Mouse (Mus musculus) MEL (cell line): ENCODE measurements around the gene Plekhj1. TPM values are rescaled to one million over a fixed set of nuclear protein-coding genes. Genes with fewer than 3 reads are reported as not detected.

Experiments
- DNase-seq: peaks from one replicate; pipeline ENCODE4 v3.0.0; 2011; ENCODE audit warnings: low read depth, low spot score
- H3K27ac ChIP-seq: 2 replicates; pipeline ENCODE4 v1.5.1; 2012; ENCODE audit warnings: low read depth, mild to moderate bottlenecking, control low read depth, low read length, moderate library complexity; ENCODE audit not compliant: control insufficient read depth
- H3K27me3 ChIP-seq, 2 experiments: fragments of 150-350 bp in 1 of 2; sonication (generic) in 1 of 2; 2 replicates each; pipeline ENCODE4 v1.6.1; 2012; ENCODE audit warnings: low read length in 2 of 2, mild to moderate bottlenecking in 2 of 2, improper control_type of control experiment in 1 of 2, moderate library complexity in 1 of 2; ENCODE audit not compliant: insufficient read depth in 2 of 2, control insufficient read depth in 1 of 2
- H3K36me3 ChIP-seq, 2 experiments: 2 replicates each; pipeline ENCODE4 v1.6.1; 2012 to 2014; ENCODE audit warnings: low read length in 2 of 2, improper control_type of control experiment in 1 of 2, inconsistent platforms in 1 of 2, mild to moderate bottlenecking in 1 of 2; ENCODE audit not compliant: insufficient read depth in 2 of 2, control insufficient read depth in 1 of 2
- H3K4me1 ChIP-seq, 2 experiments: fragments of 150-350 bp in 1 of 2; sonication (generic) in 1 of 2; 2 replicates each; pipeline ENCODE4 v1.6.1; 2012; ENCODE audit warnings: low read length in 2 of 2, improper control_type of control experiment in 1 of 2, mild to moderate bottlenecking in 1 of 2; ENCODE audit not compliant: insufficient read depth in 2 of 2, control insufficient read depth in 1 of 2
- H3K4me3 ChIP-seq, 2 experiments: fragments of 150-350 bp in 1 of 2; sonication (generic) in 1 of 2; 2 replicates each; pipeline ENCODE4 v1.5.1; 2012; ENCODE audit warnings: low read depth in 2 of 2, low read length in 2 of 2, mild to moderate bottlenecking in 2 of 2, moderate library complexity in 2 of 2, control low read depth in 1 of 2, improper control_type of control experiment in 1 of 2; ENCODE audit not compliant: control insufficient read depth in 1 of 2, insufficient read depth in 1 of 2
- H3K79me2 ChIP-seq: 2 replicates; pipeline ENCODE4 v1.6.1; 2012; ENCODE audit warnings: mild to moderate bottlenecking, low read length, moderate library complexity; ENCODE audit not compliant: control insufficient read depth, poor library complexity, insufficient read depth
- H3K9ac ChIP-seq: 2 replicates; pipeline ENCODE4 v1.6.1; 2012; ENCODE audit warnings: low read depth, mild to moderate bottlenecking, control low read depth, low read length, moderate library complexity; ENCODE audit not compliant: control insufficient read depth, poor library complexity, severe bottlenecking
- H3K9me3 ChIP-seq: fragments of 150-350 bp; sonication (generic); replicated peaks from 2 replicates; pipeline ENCODE4 v1.6.1; 2012; ENCODE audit warnings: mild to moderate bottlenecking, low read length, improper control_type of control experiment, moderate library complexity; ENCODE audit not compliant: insufficient read depth
- BHLHE40 ChIP-seq: IDR thresholded peaks from 2 replicates; pipeline ENCODE4 v1.6.1; 2012; ENCODE audit warnings: low read depth, mild to moderate bottlenecking, inconsistent platforms, low read length, improper control_type of control experiment, borderline replicate concordance
- CHD1 ChIP-seq: IDR thresholded peaks from 2 replicates; pipeline ENCODE4 v1.6.1; 2012; ENCODE audit warnings: low read depth, mild to moderate bottlenecking, inconsistent platforms, low read length, improper control_type of control experiment
- CTCF ChIP-seq, 3 experiments: IDR thresholded peaks in 2 of 3; conservative IDR thresholded peaks in 1 of 3; 2 replicates each; pipeline ENCODE4 v1.5.1; 2011 to 2012; ENCODE audit warnings: low read length in 3 of 3, low read depth in 2 of 3, mild to moderate bottlenecking in 2 of 3, improper control_type of control experiment in 1 of 3, inconsistent platforms in 1 of 3, mixed read lengths in 1 of 3, moderate library complexity in 1 of 3; ENCODE audit not compliant: control insufficient read depth in 1 of 3, insufficient read depth in 1 of 3, poor library complexity in 1 of 3, severe bottlenecking in 1 of 3
- E2F4 ChIP-seq: IDR thresholded peaks from 2 replicates; pipeline ENCODE4 v1.6.1; 2011; ENCODE audit warnings: low read depth, low read length, improper control_type of control experiment, borderline replicate concordance
- ELF1 ChIP-seq: IDR thresholded peaks from 2 replicates; pipeline ENCODE4 v1.6.1; 2014; ENCODE audit warnings: low read depth, mild to moderate bottlenecking, inconsistent platforms, low read length, improper control_type of control experiment, moderate library complexity
- EP300 ChIP-seq, 2 experiments: IDR thresholded peaks; 2 replicates each; pipeline ENCODE4 v1.6.1; 2011; ENCODE audit warnings: improper control_type of control experiment in 2 of 2, low read length in 2 of 2, low read depth in 1 of 2, mild to moderate bottlenecking in 1 of 2
- ETS1 ChIP-seq: IDR thresholded peaks from 2 replicates; pipeline ENCODE4 v1.6.1; 2012; ENCODE audit warnings: low read depth, mild to moderate bottlenecking, inconsistent platforms, low read length, improper control_type of control experiment, moderate library complexity
- GABPA ChIP-seq: IDR thresholded peaks from 2 replicates; pipeline ENCODE4 v1.6.1; 2012; ENCODE audit warnings: low read depth, mild to moderate bottlenecking, inconsistent platforms, low read length, improper control_type of control experiment, moderate library complexity
- GATA1 ChIP-seq: IDR thresholded peaks from 2 replicates; pipeline ENCODE4 v1.6.1; 2011; ENCODE audit warnings: low read depth, low read length, improper control_type of control experiment
- KAT2A ChIP-seq: conservative IDR thresholded peaks from 2 replicates; pipeline ENCODE4 v1.6.1; 2012; ENCODE audit warnings: low read depth, low read length, improper control_type of control experiment, inconsistent platforms
- MAFK ChIP-seq: IDR thresholded peaks from 2 replicates; pipeline ENCODE4 v1.6.1; 2011; ENCODE audit warnings: low read depth, mild to moderate bottlenecking, low read length, improper control_type of control experiment, borderline replicate concordance
- MAZ ChIP-seq: IDR thresholded peaks from 2 replicates; pipeline ENCODE4 v1.6.1; 2012; ENCODE audit warnings: low read depth, mild to moderate bottlenecking, inconsistent platforms, low read length, improper control_type of control experiment
- MEF2A ChIP-seq: IDR thresholded peaks from 2 replicates; pipeline ENCODE4 v1.6.1; 2014; ENCODE audit warnings: low read depth, mild to moderate bottlenecking, inconsistent platforms, low read length, improper control_type of control experiment; ENCODE audit not compliant: poor library complexity, insufficient replicate concordance, severe bottlenecking; ENCODE audit errors: extremely low read depth
- MXI1 ChIP-seq: IDR thresholded peaks from 2 replicates; pipeline ENCODE4 v1.6.1; 2011; ENCODE audit warnings: mild to moderate bottlenecking, low read depth, low read length, improper control_type of control experiment
- NELFE ChIP-seq: IDR thresholded peaks from 2 replicates; pipeline ENCODE4 v1.6.1; 2011; ENCODE audit warnings: low read depth, low read length, improper control_type of control experiment
- NRF1 ChIP-seq: IDR thresholded peaks from 2 replicates; pipeline ENCODE4 v1.6.1; 2014; ENCODE audit warnings: low read depth, mild to moderate bottlenecking, inconsistent platforms, low read length, improper control_type of control experiment, moderate library complexity; ENCODE audit not compliant: poor library complexity, insufficient read depth, severe bottlenecking
- POLR2A ChIP-seq, 2 experiments: IDR thresholded peaks; 2 replicates each; pipeline ENCODE4 v1.6.1; 2011 to 2012; ENCODE audit warnings: low read length in 2 of 2, mild to moderate bottlenecking in 2 of 2, control low read depth in 1 of 2, improper control_type of control experiment in 1 of 2, low read depth in 1 of 2, moderate library complexity in 1 of 2; ENCODE audit not compliant: control insufficient read depth in 1 of 2, insufficient read depth in 1 of 2, poor library complexity in 1 of 2
- POLR2AphosphoS2 ChIP-seq: IDR thresholded peaks from 2 replicates; pipeline ENCODE4 v1.6.1; 2011; ENCODE audit warnings: low read length, improper control_type of control experiment
- POLR2AphosphoS5 ChIP-seq: IDR thresholded peaks from 2 replicates; pipeline ENCODE4 v1.6.1; 2012; ENCODE audit warnings: low read depth, borderline replicate concordance, mild to moderate bottlenecking, inconsistent platforms, low read length, moderate library complexity, mixed read lengths
- RAD21 ChIP-seq: IDR thresholded peaks from 2 replicates; pipeline ENCODE4 v1.6.1; 2011; ENCODE audit warnings: mild to moderate bottlenecking, low read depth, low read length, improper control_type of control experiment
- SIN3A ChIP-seq: IDR thresholded peaks from 2 replicates; pipeline ENCODE4 v1.6.1; 2012; ENCODE audit warnings: low read length, improper control_type of control experiment, inconsistent platforms
- TAL1 ChIP-seq: IDR thresholded peaks from 2 replicates; pipeline ENCODE4 v1.6.1; 2012; ENCODE audit warnings: mild to moderate bottlenecking, inconsistent platforms, low read length, moderate library complexity, mixed read lengths
- TBP ChIP-seq: IDR thresholded peaks from 2 replicates; pipeline ENCODE4 v1.8.0; 2011; ENCODE audit warnings: low read depth, low read length, improper control_type of control experiment
- TCF12 ChIP-seq: IDR thresholded peaks from 2 replicates; pipeline ENCODE4 v1.6.1; 2014; ENCODE audit warnings: low read depth, mild to moderate bottlenecking, inconsistent platforms, low read length, improper control_type of control experiment, moderate library complexity
- UBTF ChIP-seq: IDR thresholded peaks from 2 replicates; pipeline ENCODE4 v1.6.1; 2012; ENCODE audit warnings: low read depth, mild to moderate bottlenecking, inconsistent platforms, low read length, improper control_type of control experiment, moderate library complexity, borderline replicate concordance; ENCODE audit not compliant: insufficient read depth
- USF1 ChIP-seq: IDR thresholded peaks from 2 replicates; pipeline ENCODE4 v1.6.1; 2014; ENCODE audit warnings: low read depth, mild to moderate bottlenecking, inconsistent platforms, low read length, improper control_type of control experiment, moderate library complexity
- ZC3H11A ChIP-seq: IDR thresholded peaks from 2 replicates; pipeline ENCODE4 v1.6.1; 2012; ENCODE audit warnings: low read depth, mild to moderate bottlenecking, inconsistent platforms, low read length, improper control_type of control experiment
- ZKSCAN1 ChIP-seq: IDR thresholded peaks from 2 replicates; pipeline ENCODE4 v1.6.1; 2012; ENCODE audit warnings: low read depth, mild to moderate bottlenecking, inconsistent platforms, low read length, improper control_type of control experiment, moderate library complexity
- ZMIZ1 ChIP-seq: IDR thresholded peaks from 2 replicates; pipeline ENCODE4 v1.6.1; 2012; ENCODE audit warnings: low read depth, mild to moderate bottlenecking, inconsistent platforms, low read length, improper control_type of control experiment, moderate library complexity
- ZNF384 ChIP-seq: IDR thresholded peaks from 2 replicates; pipeline ENCODE4 v1.6.1; 2012; ENCODE audit warnings: low read depth, mild to moderate bottlenecking, inconsistent platforms, low read length, improper control_type of control experiment
- polyA plus RNA-seq, 2 experiments: library from polyadenylated mRNA; stranded (reverse) in 1 of 2; unstranded in 1 of 2; fragments of >175 nt in 1 of 2; fragments of >200 nt in 1 of 2; gene quantifications; 2 replicates each; pipeline versions ENCODE4 v1.2.1 to v1.2.4; 2012; ENCODE audit warnings: low replicate concordance in 2 of 2, low read depth in 1 of 2; ENCODE audit not compliant: insufficient read length in 2 of 2, insufficient read depth in 1 of 2, missing spikeins in 1 of 2
- total RNA-seq: library from RNA; depleted of rRNA; stranded (reverse); fragments of 300-350 nt; gene quantifications from 2 replicates; pipeline ENCODE4 v1.2.3, GENCODE M21; 2012

Gene Plekhj1
- total and polyA plus RNA-seq, 3 experiments = 86.9 to 217 TPM; not detected in 1

DNA sequence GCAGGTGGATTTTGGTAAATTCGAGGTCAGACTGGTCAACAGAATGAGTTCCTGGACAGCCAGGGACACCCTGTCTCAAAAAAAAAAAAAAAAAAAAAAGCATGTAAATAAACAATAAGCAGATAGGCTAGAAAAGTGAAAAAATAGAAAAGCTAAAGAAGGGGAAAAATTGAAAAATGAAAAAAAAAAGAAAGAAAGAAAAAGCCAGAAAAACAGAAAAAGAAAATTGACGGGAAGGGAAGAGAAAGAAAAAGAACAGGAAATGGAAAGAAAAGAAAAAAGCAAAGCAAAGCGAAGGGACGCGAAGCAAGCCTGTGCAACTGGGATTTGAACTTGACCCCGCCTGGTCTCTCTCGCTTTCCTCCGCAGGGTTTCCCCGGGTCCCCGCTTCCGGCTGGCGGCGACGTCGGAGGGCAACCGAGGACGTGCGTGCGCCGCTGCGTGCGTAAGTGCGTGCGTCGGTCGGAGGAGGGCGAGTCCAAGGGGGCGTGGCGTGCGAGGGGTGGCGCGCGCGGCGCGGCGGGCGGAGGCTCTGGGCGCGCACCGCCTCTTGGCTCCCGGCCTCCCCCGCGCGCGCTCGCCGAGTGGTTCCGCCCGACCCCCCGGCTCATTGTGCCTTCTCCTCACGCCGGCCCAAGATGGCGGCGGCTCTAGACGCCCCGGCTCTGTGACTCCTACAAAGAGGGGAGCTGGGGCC is 43.7 kb downstream of the Plekhj1 start, which contains the start of gene Dot1l (continued):
- no peak for TF ChIP-seq POLR2AphosphoS5
- peak; percentile 76 for TF ChIP-seq NRF1
- TF ChIP-seq ZNF384 = 0 out of 2 replicates have a peak, but pooled peaks have one; percentile 57
- peak in 1 of 2 experiments; percentile 80; a peak in 3 of 4 replicates for TF ChIP-seq POLR2A (IDR thresholded peaks at IDR 0.05; ENCODE audit: control insufficient read depth in 1 of 2, insufficient read depth in 1 of 2, low read depth in 1 of 2, low read length in 2 of 2, poor library complexity in 1 of 2)
- TF ChIP-seq EP300 (IDR thresholded peaks at IDR 0.05; ENCODE audit: low read depth in 1 of 2, low read length in 2 of 2) = peak in 1 of 2 experiments; percentile 10; a peak in 1 of 4 replicates
- peak; percentile 34; the same call in 1 of the 2 replicates for TF ChIP-seq POLR2AphosphoS2
- no peak for TF ChIP-seq GATA1
- TF ChIP-seq ZMIZ1 = 0 out of 2 replicates have a peak, but pooled peaks have one; percentile 42
- TF ChIP-seq CTCF (IDR thresholded peaks at IDR 0.05 in 2 of 3, conservative IDR thresholded peaks at IDR 0.05 in 1 of 3; ENCODE audit: control insufficient read depth in 1 of 3, insufficient read depth in 1 of 3, low read depth in 2 of 3, low read length in 3 of 3, poor library complexity in 1 of 3, severe bottlenecking in 1 of 3) = no peak
- peak; percentile 98 for TF ChIP-seq CHD1
- no peak for TF ChIP-seq E2F4
- TF ChIP-seq GABPA = no peak
- no peak for TF ChIP-seq MEF2A
- TF ChIP-seq ELF1 = peak; percentile 91
- no peak; the same call in 1 of the 2 replicates for TF ChIP-seq KAT2A
- peak; percentile 81 for TF ChIP-seq SIN3A
- no peak for TF ChIP-seq RAD21
- no peak for TF ChIP-seq ZKSCAN1
- no peak for TF ChIP-seq USF1
- peak; percentile 87 for TF ChIP-seq NELFE
- TF ChIP-seq TAL1 = no peak
- no peak for TF ChIP-seq MAFK
- no peak; the same call in 1 of the 2 replicates for TF ChIP-seq MXI1

DNA sequence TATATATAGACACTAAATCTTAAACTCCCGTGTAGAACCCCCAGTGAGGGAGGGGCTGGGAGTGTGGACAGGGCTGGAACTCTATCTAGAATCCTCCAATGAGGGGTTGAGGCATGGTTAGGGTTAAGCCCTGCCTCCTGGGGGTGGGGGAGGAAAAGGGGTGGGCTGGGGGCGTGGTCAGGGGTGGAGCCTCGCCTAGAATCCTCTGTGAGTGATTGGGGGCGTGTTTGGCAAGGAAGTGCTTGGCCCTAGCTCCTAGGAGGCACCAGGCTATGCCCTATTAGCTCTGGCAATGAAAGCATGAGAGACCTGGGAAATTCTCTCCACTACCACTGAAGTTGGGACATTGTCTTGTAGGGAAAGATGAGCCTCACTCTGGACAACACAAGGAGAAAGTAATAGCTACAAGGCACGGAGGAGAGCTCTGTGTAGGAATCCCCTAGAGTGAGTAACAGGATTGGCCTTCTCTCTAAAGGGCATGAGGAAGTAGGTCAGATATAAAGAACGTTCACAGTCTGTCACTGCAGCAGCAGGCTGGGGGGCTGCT is 46.3 kb downstream of the Plekhj1 start:
- Histone ChIP-seq H3K4me1 (peaks cover 8 to 37% of the 10 kb centered on the region in 2 experiments), H3K4me3 (peak overlapping the region; percentile 62 to 63)
- DNase-seq = peak; percentile 94
- no peak for TF ChIP-seq ZNF384
- no peak; the same call in 1 of the 2 replicates for TF ChIP-seq TCF12
- no peak for TF ChIP-seq ZMIZ1
- TF ChIP-seq MXI1 = peak; percentile 84
- TF ChIP-seq UBTF = no peak
- peak; percentile 51; the same call in 1 of the 2 replicates for TF ChIP-seq SIN3A
- 0 out of 2 replicates have a peak, but pooled peaks have one; percentile 39 for TF ChIP-seq POLR2AphosphoS2
- no peak for TF ChIP-seq BHLHE40
- no peak for TF ChIP-seq ETS1
- no peak for TF ChIP-seq CTCF (IDR thresholded peaks at IDR 0.05 in 2 of 3, conservative IDR thresholded peaks at IDR 0.05 in 1 of 3; ENCODE audit: control insufficient read depth in 1 of 3, insufficient read depth in 1 of 3, low read depth in 2 of 3, low read length in 3 of 3, poor library complexity in 1 of 3, severe bottlenecking in 1 of 3)
- peak; percentile 57; the same call in 1 of the 2 replicates for TF ChIP-seq TBP
- no peak for TF ChIP-seq MAFK
- peak; percentile 42; the same call in 1 of the 2 replicates for TF ChIP-seq ELF1
- TF ChIP-seq KAT2A = no peak
- peak; percentile 45; the same call in 1 of the 2 replicates for TF ChIP-seq NELFE
- no peak for TF ChIP-seq GABPA
- TF ChIP-seq NRF1 = no peak
- peak; percentile 63 for TF ChIP-seq MAZ
- TF ChIP-seq MEF2A = no peak
- TF ChIP-seq ZC3H11A = no peak

More for the DNA sequence above, 46.3 kb downstream of the Plekhj1 start:
- Histone ChIP-seq H3K27me3 (no peaks in the 10 kb centered on the region), H3K27ac (peak overlapping the region; percentile 52), H3K79me2 (peaks cover 21% of the 10 kb centered on the region), H3K36me3 (peaks cover 0 to 16% of the 10 kb centered on the region in 2 experiments; a peak in 2 of 4 replicates), H3K9ac (peak overlapping the region; percentile 53), H3K9me3 (no peaks in the 10 kb centered on the region)
